Comparison of ENCODE assay signal across 7 mouse cellular contexts in the genomic region with DNA sequence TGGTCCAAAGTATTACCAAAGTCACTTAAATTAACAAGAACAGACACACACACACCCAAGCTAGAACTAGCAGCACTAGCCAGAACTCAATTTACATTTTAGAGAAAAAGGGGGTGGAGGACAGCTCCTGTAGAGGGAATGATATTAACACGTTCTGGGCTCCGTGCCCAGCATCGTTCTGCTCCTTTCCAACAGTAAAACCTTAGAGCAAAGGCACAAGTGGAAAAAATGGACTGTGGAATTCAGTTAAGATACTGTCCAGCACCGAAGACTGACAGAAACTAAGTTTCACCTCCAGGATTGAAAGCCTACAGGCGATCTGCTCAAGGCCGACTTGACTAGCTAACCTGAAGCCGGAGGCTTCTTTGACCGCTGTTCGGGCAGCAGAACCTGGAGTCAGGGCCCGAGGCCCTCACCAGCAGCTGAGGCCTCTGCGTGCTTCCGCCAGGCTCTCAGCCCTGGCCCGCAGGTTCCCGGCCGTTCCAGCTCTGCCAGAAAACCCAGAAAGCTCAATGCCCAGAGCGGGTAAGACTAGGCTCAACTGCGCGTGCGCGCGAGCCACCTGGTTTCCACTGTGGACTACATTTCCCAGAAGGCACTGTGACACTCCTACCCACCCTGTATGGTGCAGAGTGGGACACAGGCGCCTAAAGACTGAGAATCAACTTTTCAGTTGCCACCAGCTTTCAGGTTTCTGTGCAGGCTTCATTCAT. TPM values are rescaled to one million over a fixed set of nuclear protein-coding genes. Genes with fewer than 3 reads are reported as not detected.
A peak's percentile ranks its signal among the peaks of the same experiment; 100 is the strongest.
DNase-seq lines count a peak whose midpoint lies in the region; ATAC-seq and TF ChIP-seq lines count a peak whose summit lies in the region.

A gene (minus strand): TSS at position 530 of the 713 bp plus-strand sequence.

- no peaks in the 10 kb centered on the region for H3K36me3 ChIP-seq in embryonic facial prominence, embryonic 15.5 days
- no peaks in the 10 kb centered on the region for H3K36me3 ChIP-seq in heart, embryonic 11.5 days (ENCODE audit: control insufficient read depth, insufficient read depth, low read length)
- no peaks in the 10 kb centered on the region for H3K36me3 ChIP-seq in kidney, embryonic 15.5 days
- H3K36me3 ChIP-seq in limb, embryonic 14.5 days (ENCODE audit: control insufficient read depth, insufficient read depth, low read length), result no peaks in the 10 kb centered on the region
- no peaks in the 10 kb centered on the region for H3K36me3 ChIP-seq in midbrain, postnatal 0 days (ENCODE audit: insufficient read depth, low read length)

- peak; percentile 98 for DNase-seq in brain, adult 2 months (ENCODE audit: low read depth, low spot score)
- peak; percentile 97 for DNase-seq in limb, embryonic 14.5 days (ENCODE audit: low spot score)
- DNase-seq in midbrain, postnatal 0 days (ENCODE audit: low spot score), result peak; percentile 97
- DNase-seq in spleen, postnatal 4 days (ENCODE audit: low spot score in 2 of 2), result peak; percentile 70 to 88

- H3K4me2 ChIP-seq in embryonic facial prominence, embryonic 15.5 days (replicated peaks), result peak within 1 kb of the TSS; percentile 57
- H3K4me2 ChIP-seq in heart, embryonic 11.5 days, result peak within 1 kb of the TSS; percentile 79
- peak within 1 kb of the TSS; percentile 64 for H3K4me2 ChIP-seq in kidney, embryonic 15.5 days
- H3K4me2 ChIP-seq in limb, embryonic 14.5 days (replicated peaks; ENCODE audit: low read depth, low read length, severe bottlenecking), result peak within 1 kb of the TSS; percentile 50
- peak within 1 kb of the TSS; percentile 61 for H3K4me2 ChIP-seq in midbrain, postnatal 0 days (ENCODE audit: low read depth, low read length, poor library complexity, severe bottlenecking)

- H3K9ac ChIP-seq in embryonic facial prominence, embryonic 15.5 days, result peak within 1 kb of the TSS; percentile 41
- H3K9ac ChIP-seq in heart, embryonic 11.5 days (ENCODE audit: low read depth, low read length), result peak within 1 kb of the TSS; percentile 83
- peak within 1 kb of the TSS; percentile 54 for H3K9ac ChIP-seq in kidney, embryonic 15.5 days
- H3K9ac ChIP-seq in limb, embryonic 14.5 days (ENCODE audit: low read depth, low read length, severe bottlenecking), result peak within 1 kb of the TSS; percentile 49
- peak within 1 kb of the TSS; percentile 61 for H3K9ac ChIP-seq in midbrain, postnatal 0 days (replicated peaks; ENCODE audit: low read length, poor library complexity, severe bottlenecking)

- H3K4me3 ChIP-seq in embryonic facial prominence, embryonic 15.5 days (replicated peaks), result peak within 1 kb of the TSS; percentile 48
- peak within 1 kb of the TSS; percentile 52 for H3K4me3 ChIP-seq in heart, embryonic 11.5 days (ENCODE audit: low read depth, low read length)
- H3K4me3 ChIP-seq in kidney, embryonic 15.5 days (replicated peaks), result peak within 1 kb of the TSS; percentile 46
- peak within 1 kb of the TSS; percentile 33 for H3K4me3 ChIP-seq in limb, embryonic 14.5 days (replicated peaks; ENCODE audit: low read length)
- peak within 1 kb of the TSS; percentile 43 for H3K4me3 ChIP-seq in midbrain, postnatal 0 days (ENCODE audit: low read depth, low read length)

- TF ChIP-seq POLR2A in limb, embryonic 14.5 days (IDR thresholded peaks at IDR 0.05; ENCODE audit: borderline replicate concordance, extremely low read depth, insufficient read depth, insufficient read length), result 0 out of 2 replicates have a peak, but pooled peaks have one; percentile 86

- no peaks in the 10 kb centered on the region for H3K9me3 ChIP-seq in embryonic facial prominence, embryonic 15.5 days (replicated peaks)
- H3K9me3 ChIP-seq in heart, embryonic 11.5 days (replicated peaks; ENCODE audit: control insufficient read depth, low read length), result no peaks in the 10 kb centered on the region
- no peaks in the 10 kb centered on the region for H3K9me3 ChIP-seq in kidney, embryonic 15.5 days (replicated peaks)
- H3K9me3 ChIP-seq in limb, embryonic 14.5 days (ENCODE audit: control insufficient read depth, low read length), result no peaks in the 10 kb centered on the region
- H3K9me3 ChIP-seq in midbrain, postnatal 0 days (ENCODE audit: low read length), result no peaks in the 10 kb centered on the region

- WGBS in embryonic facial prominence, embryonic 15.5 days, result 12% methylated on average over 22 of the region's 22 CpGs
- 17% methylated on average over 22 of the region's 22 CpGs for WGBS in heart, embryonic 11.5 days (ENCODE audit: insufficient replicate concordance)
- 15% methylated on average over 22 of the region's 22 CpGs for WGBS in kidney, embryonic 15.5 days
- 12% methylated on average over 22 of the region's 22 CpGs for WGBS in limb, embryonic 14.5 days
- WGBS in midbrain, postnatal 0 days, result 21% methylated on average over 22 of the region's 22 CpGs

- peak within 1 kb of the TSS; percentile 92 for H3K27ac ChIP-seq in embryonic facial prominence, embryonic 15.5 days (replicated peaks)
- peak within 1 kb of the TSS; percentile 68 for H3K27ac ChIP-seq in heart, embryonic 11.5 days (ENCODE audit: low read depth, low read length)
- peak within 1 kb of the TSS; percentile 80 for H3K27ac ChIP-seq in kidney, embryonic 15.5 days
- peak within 1 kb of the TSS; percentile 92 for H3K27ac ChIP-seq in limb, embryonic 14.5 days (replicated peaks; ENCODE audit: low read depth, low read length)
- H3K27ac ChIP-seq in midbrain, postnatal 0 days (ENCODE audit: low read depth, low read length), result peak within 1 kb of the TSS; percentile 33; the same call in 1 of the 2 replicates

- H3K27me3 ChIP-seq in embryonic facial prominence, embryonic 15.5 days, result no peaks in the 10 kb centered on the region; the same call in 1 of the 2 replicates
- no peaks in the 10 kb centered on the region for H3K27me3 ChIP-seq in heart, embryonic 11.5 days (ENCODE audit: control insufficient read depth, insufficient read depth, low read length)
- no peaks in the 10 kb centered on the region for H3K27me3 ChIP-seq in kidney, embryonic 15.5 days
- H3K27me3 ChIP-seq in limb, embryonic 14.5 days (ENCODE audit: control insufficient read depth, insufficient read depth, low read length), result no peaks in the 10 kb centered on the region
- H3K27me3 ChIP-seq in midbrain, postnatal 0 days (ENCODE audit: insufficient read depth, low read length), result no peaks in the 10 kb centered on the region

- peaks cover 14% of the 10 kb centered on the region for H3K4me1 ChIP-seq in embryonic facial prominence, embryonic 15.5 days
- H3K4me1 ChIP-seq in heart, embryonic 11.5 days (ENCODE audit: control insufficient read depth, insufficient read depth, low read length), result peaks cover 3% of the 10 kb centered on the region; the same call in 1 of the 2 replicates
- H3K4me1 ChIP-seq in kidney, embryonic 15.5 days, result peaks cover 12% of the 10 kb centered on the region
- peaks cover 13% of the 10 kb centered on the region for H3K4me1 ChIP-seq in limb, embryonic 14.5 days (ENCODE audit: control insufficient read depth, insufficient read depth, low read length)
- peaks cover 4% of the 10 kb centered on the region; the same call in 1 of the 2 replicates for H3K4me1 ChIP-seq in midbrain, postnatal 0 days (ENCODE audit: insufficient read depth, low read length)

- TF ChIP-seq CTCF in midbrain, postnatal 0 days (IDR thresholded peaks at IDR 0.05), result no peak

- peak; percentile 91 for ATAC-seq in embryonic facial prominence, embryonic 15.5 days (ENCODE audit: insufficient number of reproducible peaks, low FRiP score, low TSS enrichment, low read depth)
- peak; percentile 87 for ATAC-seq in heart, embryonic 11.5 days (replicated peaks; ENCODE audit: insufficient number of reproducible peaks, low FRiP score, low TSS enrichment)
- ATAC-seq in kidney, embryonic 15.5 days (replicated peaks; ENCODE audit: low FRiP score), result peak; percentile 97
- peak; percentile 97 for ATAC-seq in limb, embryonic 14.5 days (ENCODE audit: low FRiP score, low read depth)
- ATAC-seq in midbrain, postnatal 0 days (ENCODE audit: low FRiP score), result peak; percentile 91

RNA-seq across cellular contexts. Expression of the gene that starts here (rescaled TPM):
- polyA plus RNA-seq in embryonic facial prominence, embryonic 15.5 days (2015; fragmentation: Nextera tagmentation; extraction: Ambion mirVana), result 0.81 and 0.95 TPM in 2 replicates
- 0.50 and 0.63 TPM in 2 replicates for polyA plus RNA-seq in heart, embryonic 11.5 days (2014; fragmentation: Nextera tagmentation; extraction: Ambion mirVana)
- 0.76 and 0.91 TPM in 2 replicates for polyA plus RNA-seq in kidney, embryonic 15.5 days (2015; fragmentation: Nextera tagmentation; extraction: Ambion mirVana)
- 0.88 and 0.89 TPM in 2 replicates for polyA plus RNA-seq in limb, embryonic 14.5 days (2012; rRNA removed)
- polyA plus RNA-seq in limb, embryonic 14.5 days (2014; fragmentation: Nextera tagmentation; extraction: Ambion mirVana), result 0.55 and 0.66 TPM in 2 replicates
- total RNA-seq in midbrain, postnatal 0 days (2014; rRNA removed), result 2.7 and 4.1 TPM in 2 replicates
- 1.2 and 1.4 TPM in 2 replicates for polyA plus RNA-seq in midbrain, postnatal 0 days (2015; fragmentation: Nextera tagmentation; extraction: Ambion mirVana)

Comparison
In these comparisons a context has a peak if more than half of its experiments do, and no peak if none do; other contexts are left out.
1. Peak in every context shown above with its lines: DNase-seq, ATAC-seq, H3K4me3 ChIP-seq and H3K27ac ChIP-seq.
2. Peak in ATAC-seq, H3K4me3 ChIP-seq, H3K27ac ChIP-seq, H3K9ac ChIP-seq and H3K4me2 ChIP-seq in embryonic facial prominence, embryonic 15.5 days; RNA of the gene not detected or under 1 TPM.
3. Peak in ATAC-seq, H3K4me3 ChIP-seq, H3K27ac ChIP-seq, H3K9ac ChIP-seq and H3K4me2 ChIP-seq in heart, embryonic 11.5 days; RNA of the gene not detected or under 1 TPM.
4. Peak in ATAC-seq, H3K4me3 ChIP-seq, H3K27ac ChIP-seq, H3K9ac ChIP-seq and H3K4me2 ChIP-seq in kidney, embryonic 15.5 days; RNA of the gene not detected or under 1 TPM.
5. Peak in DNase-seq, ATAC-seq, H3K4me3 ChIP-seq, H3K27ac ChIP-seq, H3K9ac ChIP-seq and H3K4me2 ChIP-seq in limb, embryonic 14.5 days; RNA of the gene not detected or under 1 TPM.
6. H3K27ac ChIP-seq: peak in every context shown above with its lines; median percentile 92 in embryonic facial prominence, embryonic 15.5 days; 92 in limb, embryonic 14.5 days; 80 in kidney, embryonic 15.5 days; 68 in heart, embryonic 11.5 days; 33 in midbrain, postnatal 0 days.